Mouse (Mus musculus): Measurements from ENCODE around the gene Cnksr1. TPM values are rescaled to one million over a fixed set of nuclear protein-coding genes. Genes with fewer than 3 reads are reported as not detected.

Gene Cnksr1
- not detected for polyA plus RNA-seq (2014; fragmentation: Illumina TruSeq; extraction: RNeasy Lipid Tissue Mini Kit (QIAGEN cat#74804); ENCODE audit: low read depth, low replicate concordance)

DNA sequence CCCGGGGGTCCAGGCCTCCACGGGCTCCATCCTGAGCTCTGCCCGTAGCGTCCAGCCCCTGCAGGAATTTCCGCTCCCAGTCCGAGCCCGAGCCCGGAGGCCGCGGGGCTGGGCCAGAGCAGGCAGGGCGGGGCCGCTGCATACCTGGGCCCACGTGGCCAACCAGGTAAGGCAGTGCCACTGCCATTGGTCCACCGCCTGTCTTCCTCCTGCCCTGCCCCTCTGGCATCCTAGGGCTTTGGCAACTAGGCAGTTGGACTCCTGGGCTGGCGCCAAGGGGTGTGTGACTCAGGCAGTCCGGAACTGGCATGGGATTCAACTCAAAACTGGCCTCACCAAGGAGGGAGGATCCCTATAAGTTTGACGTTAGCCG, at the start of gene Cnksr1:
TSS of gene Cnksr1 (minus strand) at position 121 of the 373 bp plus-strand sequence.

DNA sequence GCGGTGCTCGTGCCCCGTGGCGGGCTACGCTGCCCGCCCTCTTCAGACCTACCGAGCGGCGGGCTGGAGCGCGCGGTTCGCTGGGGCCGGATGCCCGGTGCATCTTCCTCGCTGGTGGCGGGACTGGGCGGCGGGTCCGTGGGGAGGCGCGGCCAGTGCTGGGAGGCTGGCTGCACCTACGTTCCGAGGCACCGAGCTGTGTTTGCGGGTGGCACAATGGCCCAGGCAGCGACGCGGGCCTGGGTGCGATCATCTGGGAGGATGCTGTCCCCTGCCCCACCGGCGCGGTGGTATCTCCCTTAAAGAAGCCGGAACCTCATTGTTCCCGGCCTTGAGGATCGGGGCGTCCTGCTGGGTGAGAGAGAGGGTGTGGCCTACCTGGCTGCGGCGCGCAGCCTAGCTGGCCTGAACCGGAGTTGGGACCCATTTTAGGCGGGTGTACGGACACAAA, 49.4 kb upstream of the Cnksr1 start, which contains the start of gene Pdik1l:
TSS of gene Pdik1l (minus strand) at position 321 of the 451 bp plus-strand sequence.

DNA sequence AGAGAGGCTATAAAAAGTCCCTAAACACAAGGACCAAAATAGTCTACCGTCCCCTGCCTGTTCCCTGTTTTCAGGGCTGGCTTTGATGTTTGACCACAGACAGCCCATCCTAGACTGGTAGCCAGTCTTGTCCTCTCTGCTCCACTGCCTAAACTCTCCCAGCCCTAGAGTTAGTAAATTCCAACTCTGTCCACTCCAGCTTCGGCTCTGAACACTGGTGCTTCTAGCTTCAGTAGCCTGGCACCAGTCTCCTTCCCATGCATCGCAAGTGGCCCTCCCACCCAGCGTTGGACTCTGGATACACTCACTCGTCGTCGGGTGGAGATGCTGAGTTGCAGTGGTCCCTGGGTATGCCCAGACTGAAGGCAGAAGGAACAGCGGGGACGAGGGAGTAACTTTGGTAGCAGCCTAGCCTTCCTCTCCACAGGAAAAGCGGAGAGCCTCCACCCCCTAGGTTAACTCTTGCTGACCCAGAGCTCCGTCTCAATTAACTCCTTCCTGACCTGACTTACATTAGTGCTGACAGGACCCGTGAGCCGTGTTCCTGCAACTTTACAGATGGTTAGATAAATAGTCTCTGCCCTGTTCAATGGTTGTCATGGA, 15.6 kb upstream of the Cnksr1 start, which contains the start of gene Grrp1:
TSS of gene Grrp1 (minus strand) at position 385 of the 603 bp plus-strand sequence.

GRCm38 (mm10) chr4:134246719-134247258, 8.6 kb upstream of the Cnksr1 start, which contains the start of gene Gm30191:
TSS of gene Gm30191 (plus strand) at chr4:134246935.

DNA sequence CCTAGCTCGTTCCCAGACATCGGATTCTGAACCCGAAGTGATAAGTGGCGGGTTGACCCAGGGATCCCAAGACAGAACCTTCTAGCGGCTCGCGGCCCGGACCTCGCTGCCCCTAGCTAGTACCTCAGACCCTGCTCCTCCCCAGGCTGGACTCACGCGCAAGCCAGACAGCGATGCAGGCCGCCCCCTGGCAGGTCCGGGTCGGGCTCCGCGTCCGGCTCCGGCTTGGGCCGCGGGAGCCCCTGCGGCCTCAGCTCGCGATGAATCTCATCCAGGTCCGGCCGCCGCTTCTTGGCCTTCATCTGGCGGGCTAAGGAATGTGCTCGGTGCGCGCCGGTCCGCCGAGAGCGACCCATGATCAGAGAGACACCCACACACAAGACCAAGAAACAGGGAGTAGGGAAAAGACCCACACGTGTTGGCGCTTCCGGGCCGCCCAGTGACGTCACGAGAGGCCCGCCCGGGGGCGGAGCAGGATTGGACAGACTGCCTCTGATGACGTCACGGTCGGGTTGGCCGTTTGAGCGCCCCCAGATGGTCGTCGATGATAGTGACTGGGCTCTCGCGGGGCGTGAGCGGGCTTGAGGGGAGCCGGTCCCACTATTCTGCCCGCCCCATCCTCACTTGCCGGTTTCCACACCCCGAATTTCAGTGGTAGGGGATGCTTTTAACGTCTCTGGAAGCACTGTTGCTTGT, 7.1 kb upstream of the Cnksr1 start, which contains the start of gene Zfp593:
TSS of gene Zfp593 (minus strand) at position 445 of the 696 bp plus-strand sequence.

GRCm38 (mm10) chr4:134243516-134244250, 5.5 kb upstream of the Cnksr1 start, which contains the start of gene E130218I03Rik:
TSS of gene E130218I03Rik (plus strand) at chr4:134243662.

GRCm38 (mm10) chr4:134227194-134227593, 11.0 kb downstream of the Cnksr1 start, which contains the start of gene Catsper4:
TSS of gene Catsper4 (minus strand) at chr4:134227383.

DNA sequence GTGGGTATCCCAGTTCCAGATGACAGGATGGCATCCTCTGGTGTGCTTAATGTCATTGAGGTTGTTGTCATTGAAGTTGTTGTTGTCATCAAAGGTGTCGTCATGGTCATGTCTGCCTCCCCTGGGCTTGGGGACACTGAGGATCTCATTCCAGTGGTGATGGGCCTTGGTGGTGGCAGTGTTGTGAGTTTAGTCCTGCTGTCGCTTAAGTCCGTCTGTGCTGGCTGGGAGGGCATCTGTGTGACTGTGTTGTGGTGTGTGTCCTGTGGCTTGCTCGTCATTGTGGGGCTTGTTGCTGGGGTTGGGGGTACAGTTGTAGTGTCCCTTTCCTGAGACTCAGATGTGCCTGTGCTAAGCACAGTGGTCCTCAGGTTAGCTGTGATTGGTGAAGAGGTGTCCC, 35.3 kb downstream of the Cnksr1 start, which contains the start of gene Gm7534:
TSS of gene Gm7534 (minus strand) at position 101 of the 400 bp plus-strand sequence.

Other genes starting within 250 kb of the Cnksr1 start
- 33.4 TPM for gene Dhdds, start 237.5 kb downstream of the Cnksr1 start, polyA plus RNA-seq (2014; fragmentation: Illumina TruSeq; extraction: RNeasy Lipid Tissue Mini Kit (QIAGEN cat#74804); ENCODE audit: low read depth, low replicate concordance)
- gene Lin28a, start 219.6 kb downstream of the Cnksr1 start, polyA plus RNA-seq (2014; fragmentation: Illumina TruSeq; extraction: RNeasy Lipid Tissue Mini Kit (QIAGEN cat#74804); ENCODE audit: low read depth, low replicate concordance) = not detected
- not detected for gene Zfp683, start 184.6 kb downstream of the Cnksr1 start, polyA plus RNA-seq (2014; fragmentation: Illumina TruSeq; extraction: RNeasy Lipid Tissue Mini Kit (QIAGEN cat#74804); ENCODE audit: low read depth, low replicate concordance)
- not detected for gene Crybg2, start 177.6 kb downstream of the Cnksr1 start, polyA plus RNA-seq (2014; fragmentation: Illumina TruSeq; extraction: RNeasy Lipid Tissue Mini Kit (QIAGEN cat#74804); ENCODE audit: low read depth, low replicate concordance)
- gene Cd52, start 143.3 kb downstream of the Cnksr1 start, polyA plus RNA-seq (2014; fragmentation: Illumina TruSeq; extraction: RNeasy Lipid Tissue Mini Kit (QIAGEN cat#74804); ENCODE audit: low read depth, low replicate concordance) = 22.9 TPM
- not detected for gene Ubxn11, start 135.8 kb downstream of the Cnksr1 start, polyA plus RNA-seq (2014; fragmentation: Illumina TruSeq; extraction: RNeasy Lipid Tissue Mini Kit (QIAGEN cat#74804); ENCODE audit: low read depth, low replicate concordance)
- gene Sh3bgrl3, start 109.6 kb downstream of the Cnksr1 start, polyA plus RNA-seq (2014; fragmentation: Illumina TruSeq; extraction: RNeasy Lipid Tissue Mini Kit (QIAGEN cat#74804); ENCODE audit: low read depth, low replicate concordance) = 1.6 TPM
- 7.9 TPM for gene Cep85, start 51.3 kb downstream of the Cnksr1 start, polyA plus RNA-seq (2014; fragmentation: Illumina TruSeq; extraction: RNeasy Lipid Tissue Mini Kit (QIAGEN cat#74804); ENCODE audit: low read depth, low replicate concordance)
- gene Gm7534, start 35.4 kb downstream of the Cnksr1 start, polyA plus RNA-seq (2014; fragmentation: Illumina TruSeq; extraction: RNeasy Lipid Tissue Mini Kit (QIAGEN cat#74804); ENCODE audit: low read depth, low replicate concordance) = not detected
- not detected for gene Catsper4, start 11.0 kb downstream of the Cnksr1 start, polyA plus RNA-seq (2014; fragmentation: Illumina TruSeq; extraction: RNeasy Lipid Tissue Mini Kit (QIAGEN cat#74804); ENCODE audit: low read depth, low replicate concordance)
- gene E130218I03Rik, start 5.3 kb upstream of the Cnksr1 start, polyA plus RNA-seq (2014; fragmentation: Illumina TruSeq; extraction: RNeasy Lipid Tissue Mini Kit (QIAGEN cat#74804); ENCODE audit: low read depth, low replicate concordance) = not detected
- 0.70 TPM for gene Zfp593, start 7.2 kb upstream of the Cnksr1 start, polyA plus RNA-seq (2014; fragmentation: Illumina TruSeq; extraction: RNeasy Lipid Tissue Mini Kit (QIAGEN cat#74804); ENCODE audit: low read depth, low replicate concordance)
- gene Gm30191, start 8.5 kb upstream of the Cnksr1 start, polyA plus RNA-seq (2014; fragmentation: Illumina TruSeq; extraction: RNeasy Lipid Tissue Mini Kit (QIAGEN cat#74804); ENCODE audit: low read depth, low replicate concordance) = not detected
- not detected for gene Grrp1, start 15.7 kb upstream of the Cnksr1 start, polyA plus RNA-seq (2014; fragmentation: Illumina TruSeq; extraction: RNeasy Lipid Tissue Mini Kit (QIAGEN cat#74804); ENCODE audit: low read depth, low replicate concordance)
- 23.7 TPM for gene Pdik1l, start 49.5 kb upstream of the Cnksr1 start, polyA plus RNA-seq (2014; fragmentation: Illumina TruSeq; extraction: RNeasy Lipid Tissue Mini Kit (QIAGEN cat#74804); ENCODE audit: low read depth, low replicate concordance)
- gene Trim63, start 76.7 kb upstream of the Cnksr1 start, polyA plus RNA-seq (2014; fragmentation: Illumina TruSeq; extraction: RNeasy Lipid Tissue Mini Kit (QIAGEN cat#74804); ENCODE audit: low read depth, low replicate concordance) = not detected
- gene Slc30a2, start 104.8 kb upstream of the Cnksr1 start, polyA plus RNA-seq (2014; fragmentation: Illumina TruSeq; extraction: RNeasy Lipid Tissue Mini Kit (QIAGEN cat#74804); ENCODE audit: low read depth, low replicate concordance) = 20.3 TPM
- 0.41 TPM for gene Extl1, start 145.5 kb upstream of the Cnksr1 start, polyA plus RNA-seq (2014; fragmentation: Illumina TruSeq; extraction: RNeasy Lipid Tissue Mini Kit (QIAGEN cat#74804); ENCODE audit: low read depth, low replicate concordance)
- gene Pafah2, start 157.9 kb upstream of the Cnksr1 start, polyA plus RNA-seq (2014; fragmentation: Illumina TruSeq; extraction: RNeasy Lipid Tissue Mini Kit (QIAGEN cat#74804); ENCODE audit: low read depth, low replicate concordance) = 6.1 TPM
- 34.7 TPM for gene Stmn1, start 229.9 kb upstream of the Cnksr1 start, polyA plus RNA-seq (2014; fragmentation: Illumina TruSeq; extraction: RNeasy Lipid Tissue Mini Kit (QIAGEN cat#74804); ENCODE audit: low read depth, low replicate concordance)